Mouse (Mus musculus): Measurements from ENCODE around the gene Angptl4. TPM values are rescaled to one million over a fixed set of nuclear protein-coding genes. Genes with fewer than 3 reads are reported as not detected.
"Not testable (repeated sequence)": the region's sequence is repeated elsewhere in the genome, so short reads cannot be mapped to it uniquely, and the experiment has no call there.

The Angptl4 gene
- total RNA-seq, 2 experiments from 2014 or later: 4.1 to 4.2 TPM

DNA sequence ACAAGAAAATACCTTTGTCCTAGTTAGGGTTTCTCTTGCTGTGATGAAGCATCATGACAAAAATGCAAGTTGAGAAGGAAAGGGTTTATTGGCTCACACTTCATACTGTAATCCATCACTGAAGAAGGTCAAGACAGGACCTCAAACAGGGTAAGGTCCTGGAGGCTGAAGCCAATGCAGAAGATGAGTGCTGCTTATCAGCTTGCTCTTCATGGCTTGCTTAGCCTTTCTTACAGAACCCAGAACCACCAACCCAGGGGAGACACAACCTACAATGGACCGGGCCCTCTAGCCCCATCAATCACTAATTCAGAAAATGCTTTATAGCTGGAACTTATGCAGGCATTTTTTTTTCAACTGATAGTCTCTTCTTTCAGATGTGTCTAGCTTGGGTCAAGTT, 39.2 kb downstream of the Angptl4 start:
- TF ChIP-seq CTCF (conservative IDR thresholded peaks at IDR 0.05): no peak
- no peak overlapping the region for H3K4me3 ChIP-seq

DNA sequence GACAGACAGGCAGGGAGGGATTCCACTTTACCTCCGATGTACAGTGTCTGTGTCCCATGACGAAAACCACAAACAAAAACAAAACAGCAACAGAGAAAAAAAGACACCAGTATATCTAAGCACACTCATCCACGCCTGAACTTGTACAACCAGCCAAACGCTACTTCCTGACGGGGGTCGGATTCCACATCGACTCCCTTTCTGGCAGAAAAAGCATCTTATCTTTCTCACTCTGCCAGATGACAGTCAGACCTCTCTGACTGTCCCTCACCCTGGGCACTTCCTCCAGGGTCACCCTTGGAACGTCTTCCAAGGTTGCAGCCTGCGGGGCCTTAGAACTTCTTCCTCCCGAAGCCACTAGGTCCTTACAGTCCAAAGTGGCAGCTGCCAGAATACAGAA, 48.1 kb downstream of the Angptl4 start:
- not testable (repeated sequence) for H3K4me3 ChIP-seq; DNase-seq (ENCODE audit: low spot score in 2 of 2); H3K27ac ChIP-seq

More for the DNA sequence above, 39.2 kb downstream of the Angptl4 start:
- no peak overlapping the region for H3K27ac ChIP-seq
- no peak for DNase-seq (ENCODE audit: low spot score in 2 of 2)

DNA sequence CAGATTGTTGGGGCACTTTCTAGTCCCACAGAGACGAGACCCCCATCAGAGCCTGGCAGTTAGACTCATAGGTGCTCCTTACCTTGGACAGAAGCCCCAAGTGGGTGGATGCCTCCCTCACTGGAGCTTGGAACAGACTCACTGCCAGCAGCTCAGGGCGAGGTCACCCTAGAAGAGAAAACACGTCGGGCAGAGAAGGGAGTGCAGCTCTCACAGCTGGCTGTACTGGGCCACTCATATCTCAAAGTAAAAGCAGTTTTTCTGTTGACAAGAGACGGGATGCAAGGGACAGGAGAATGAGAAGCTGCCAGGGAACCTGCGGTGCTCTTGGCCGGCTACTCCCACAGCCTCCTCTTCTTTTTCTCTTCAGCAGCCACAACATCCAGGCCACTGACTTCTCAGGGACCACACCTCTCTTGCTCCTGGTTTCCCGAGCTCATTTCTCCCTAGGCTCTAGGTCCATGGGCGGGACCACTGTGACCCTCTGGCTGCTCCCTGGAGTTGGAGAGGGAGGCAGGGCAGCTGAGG, 49.0 kb downstream of the Angptl4 start:
- DNase-seq (ENCODE audit: low spot score in 2 of 2); H3K27ac ChIP-seq; H3K4me3 ChIP-seq: not testable (repeated sequence)

DNA sequence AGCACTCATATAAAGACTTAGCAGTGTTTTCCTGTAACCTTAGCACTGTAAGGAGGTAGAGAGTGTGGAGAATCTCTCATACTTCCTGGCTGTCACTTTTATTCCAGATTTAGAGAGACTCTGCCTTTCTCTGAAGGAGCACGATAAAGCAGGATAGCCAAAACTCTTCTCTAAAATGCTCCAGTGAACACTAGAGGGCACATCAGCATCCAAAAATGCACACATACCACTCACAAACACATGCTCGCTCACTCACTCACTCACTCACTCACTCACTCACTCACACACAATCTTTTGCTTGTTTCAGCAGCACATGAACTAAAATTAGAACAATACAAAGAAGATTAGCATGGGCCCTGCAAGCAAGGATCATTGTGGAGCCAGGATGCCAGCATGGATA, 52.4 kb downstream of the Angptl4 start:
- no peak for DNase-seq (ENCODE audit: low spot score in 2 of 2)
- Histone ChIP-seq H3K4me3 (no peak overlapping the region), H3K27ac (no peak overlapping the region)
- TF ChIP-seq CTCF (conservative IDR thresholded peaks at IDR 0.05): peak; percentile 72

DNA sequence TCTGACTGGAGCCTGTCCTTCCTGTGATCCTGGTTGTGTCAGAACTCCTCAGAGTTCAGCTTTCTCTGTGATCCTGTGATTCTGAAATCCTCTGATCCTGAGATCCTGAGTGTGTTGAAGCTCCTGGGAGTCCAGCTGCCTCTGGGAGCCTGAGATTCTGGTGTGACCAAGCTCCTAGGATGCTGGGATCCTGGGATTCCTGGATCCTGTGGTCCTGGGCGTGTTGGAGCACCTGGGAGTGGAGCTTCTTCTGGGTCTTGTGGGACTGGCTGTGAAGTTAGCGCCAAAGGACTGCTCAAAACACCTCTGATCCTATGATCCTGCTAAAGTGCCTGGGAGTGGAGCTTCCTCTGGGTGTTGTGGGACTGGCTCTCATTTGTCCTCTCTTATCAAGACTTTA, 53.2 kb downstream of the Angptl4 start:
- no peak for TF ChIP-seq CTCF (conservative IDR thresholded peaks at IDR 0.05)
- H3K4me3 ChIP-seq: no peak overlapping the region
- DNase-seq (ENCODE audit: low spot score in 2 of 2): no peak
- H3K27ac ChIP-seq: no peak overlapping the region

Other genes starting within 250 kb of the Angptl4 start
- gene Myo1f, start 226.1 kb downstream of the Angptl4 start, total RNA-seq (2021): 1 to 10 TPM; 1.3 to 1.5 TPM
- gene Zfp414, start 152.7 kb downstream of the Angptl4 start, total RNA-seq (2021): 10 to 100 TPM; 50.1 to 51.3 TPM
- gene Pram1, start 143.8 kb downstream of the Angptl4 start, total RNA-seq (2021): under 1 TPM; 0.51 to 0.59 TPM
- 100 to 1,000 TPM; 164 to 178 TPM for gene Hnrnpm, start 95.0 kb downstream of the Angptl4 start, total RNA-seq (2021)
- 10 to 100 TPM; 84.7 to 86.1 TPM for gene March2, start 63.2 kb downstream of the Angptl4 start, total RNA-seq (2021)
- 100 to 1,000 TPM; 306 to 322 TPM for gene Rab11b, start 21.3 kb downstream of the Angptl4 start, total RNA-seq (2021)
- 10 to 100 TPM; 35.2 to 40.6 TPM for gene Kank3, start 28.7 kb upstream of the Angptl4 start, total RNA-seq (2021)
- 100 to 1,000 TPM; 723 to 770 TPM for gene Rps28, start 42.7 kb upstream of the Angptl4 start, total RNA-seq (2021)
- 100 to 1,000 TPM; 207 to 208 TPM for gene Ndufa7, start 42.7 kb upstream of the Angptl4 start, total RNA-seq (2021)
- 10 to 100 TPM; 22.6 to 25.0 TPM for gene Cd320, start 61.3 kb upstream of the Angptl4 start, total RNA-seq (2021)
- not detected for gene Gm7029, start 92.0 kb upstream of the Angptl4 start, total RNA-seq (2021)
- gene Kifc1, start 108.8 kb upstream of the Angptl4 start, total RNA-seq (2021): 1 to 10 TPM; 1.8 to 3.0 TPM
- gene Platr17, start 123.3 kb upstream of the Angptl4 start, total RNA-seq (2021): under 1 TPM; 0.61 to 0.64 TPM
- gene Daxx, start 127.6 kb upstream of the Angptl4 start, total RNA-seq (2021): 10 to 100 TPM; 26.1 to 32.9 TPM
- 10 to 100 TPM; 30.2 to 40.1 TPM for gene Tapbp, start 134.1 kb upstream of the Angptl4 start, total RNA-seq (2021)
- 10 to 100 TPM; 31.4 to 31.8 TPM for gene Zbtb22, start 134.1 kb upstream of the Angptl4 start, total RNA-seq (2021)
- gene Rgl2, start 147.7 kb upstream of the Angptl4 start, total RNA-seq (2021): 10 to 100 TPM; 68.9 to 76.4 TPM
- gene Pfdn6, start 158.5 kb upstream of the Angptl4 start, total RNA-seq (2021): 10 to 100 TPM; 86.5 to 97.4 TPM
- 10 to 100 TPM; 14.5 to 18.9 TPM for gene Wdr46, start 158.8 kb upstream of the Angptl4 start, total RNA-seq (2021)
- 1 to 10 TPM; 6.3 TPM for gene B3galt4, start 169.7 kb upstream of the Angptl4 start, total RNA-seq (2021)
- 10 to 100 TPM; 84.3 to 92.5 TPM for gene Vps52, start 174.0 kb upstream of the Angptl4 start, total RNA-seq (2021)
- 100 to 1,000 TPM; 310 to 336 TPM for gene Rps18, start 174.2 kb upstream of the Angptl4 start, total RNA-seq (2021)
- gene H2-K1, start 218.5 kb upstream of the Angptl4 start, total RNA-seq (2021): 10 to 100 TPM; 20.7 to 22.5 TPM
- gene Ring1, start 242.8 kb upstream of the Angptl4 start, total RNA-seq (2021): 10 to 100 TPM; 39.6 to 45.2 TPM
- 10 to 100 TPM; 55.6 to 59.5 TPM for gene H2-Ke6, start 246.2 kb upstream of the Angptl4 start, total RNA-seq (2021)
- 10 to 100 TPM; 97.7 to 98.9 TPM for gene Slc39a7, start 249.9 kb upstream of the Angptl4 start, total RNA-seq (2021)
- 10 to 100 TPM; 80.6 to 85.5 TPM for gene Rxrb, start 250.0 kb upstream of the Angptl4 start, total RNA-seq (2021)

Data from layer of hippocampus, adult 2 months (tissue).